Comparison of ENCODE assay signal across 1 mouse cellular context in genomic region chr11:61654786-61655311, GRCm38 (mm10).
A peak's percentile ranks its signal among the peaks of the same experiment; 100 is the strongest.
TF ChIP-seq lines count a peak whose summit lies in the region.

No protein-coding gene starts in this region.

TF ChIP-seq in CH12.LX, 34 proteins besides CTCF, POLR2A, EP300 and RAD21 (continued from another document):
- no peak for TF ChIP-seq MEF2A (IDR thresholded peaks at IDR 0.05; ENCODE audit: borderline replicate concordance, low read depth, low read length)
- TF ChIP-seq BHLHE40 (IDR thresholded peaks at IDR 0.05; ENCODE audit: low read depth, low read length) = no peak
- peak; percentile 56; the same call in 1 of the 2 replicates for TF ChIP-seq SIN3A (IDR thresholded peaks at IDR 0.05; ENCODE audit: low read length)
- TF ChIP-seq NELFE (IDR thresholded peaks at IDR 0.05; ENCODE audit: low read depth, low read length) = peak; percentile 41; the same call in 1 of the 2 replicates
- TF ChIP-seq GABPA (IDR thresholded peaks at IDR 0.05; ENCODE audit: insufficient replicate concordance, low read depth, low read length) = no peak
- TF ChIP-seq HCFC1 (IDR thresholded peaks at IDR 0.05; ENCODE audit: low read depth, low read length) = 0 out of 2 replicates have a peak, but pooled peaks have one; percentile 15
- TF ChIP-seq ELF1 (IDR thresholded peaks at IDR 0.05; ENCODE audit: low read depth, low read length) = no peak
- peak; percentile 1; the same call in 1 of the 2 replicates for TF ChIP-seq UBTF (IDR thresholded peaks at IDR 0.05; ENCODE audit: low read depth, low read length)
- no peak for TF ChIP-seq TBP (conservative IDR thresholded peaks at IDR 0.05; ENCODE audit: low read depth, low read length)
- peak; percentile 54; the same call in 1 of the 2 replicates for TF ChIP-seq MXI1 (IDR thresholded peaks at IDR 0.05; ENCODE audit: low read depth, low read length)
TF ChIP-seq in CH12.LX: peak in this region for 11.
